Mouse (Mus musculus) kidney, postnatal 25 days (tissue): ENCODE data around the gene Srp68.

Source experiments
- DNase-seq, 2 experiments: peaks; one replicate each; pipeline ENCODE4 v3.0.0; 2021; ENCODE audit warnings: mixed read lengths in 2 of 2

Gene Srp68

GRCm38 (mm10) chr11:116203150-116203549, 70.9 kb downstream of the Srp68 start:
- no peak for DNase-seq

GRCm38 (mm10) chr11:116201151-116201550, 72.9 kb downstream of the Srp68 start:
- peak in 1 of 2 experiments; percentile 48 for DNase-seq

- peak; percentile 96 to 99 for DNase-seq
Observed at GRCm38 (mm10) chr11:116198639-116199531, 75.1 kb downstream of the Srp68 start, which contains the start of the genes Ten1 and Acox1. Ten1 (plus strand) TSS chr11:116198855. Acox1 (minus strand) TSS chr11:116199045.

GRCm38 (mm10) chr11:116198132-116198531, 75.9 kb downstream of the Srp68 start:
- no peak for DNase-seq

GRCm38 (mm10) chr11:116197584-116197906, 76.5 kb downstream of the Srp68 start:
- DNase-seq: no peak

GRCm38 (mm10) chr11:116196866-116197583, 77.0 kb downstream of the Srp68 start:
- DNase-seq: no peak

GRCm38 (mm10) chr11:116196336-116196735, 77.7 kb downstream of the Srp68 start:
- no peak for DNase-seq

GRCm38 (mm10) chr11:116195252-116195651, 78.8 kb downstream of the Srp68 start:
- DNase-seq: peak; percentile 57 to 71
